Mouse (Mus musculus) kidney, embryonic 15.5 days (tissue): ENCODE measurements around the gene Yeats4. TPM values are rescaled to one million over a fixed set of nuclear protein-coding genes. Genes with fewer than 3 reads are reported as not detected.
A peak's percentile ranks its signal among the peaks of the same experiment; 100 is the strongest.
"Not testable (repeated sequence)": the region's sequence is repeated elsewhere in the genome, so short reads cannot be mapped to it uniquely, and the experiment has no call there.

Source experiments
- ATAC-seq: fragments of 200-750 bp; cut with Nextera tagmentation; replicated peaks from 2 replicates; pipeline ENCODE4 v1.8.0; 2017; ENCODE audit warnings: moderate TSS enrichment; ENCODE audit not compliant: low FRiP score
- H3K27ac ChIP-seq: fragments of 300-500 bp; sonication (generic); 2 replicates; pipeline ENCODE4 v1.5.1; 2015; ENCODE audit warnings: mild to moderate bottlenecking, inconsistent platforms
- H3K27me3 ChIP-seq: fragments of 300-500 bp; sonication (generic); 2 replicates; pipeline ENCODE4 v1.6.1; 2015; ENCODE audit warnings: inconsistent platforms
- H3K36me3 ChIP-seq: fragments of 300-500 bp; sonication (generic); 2 replicates; pipeline ENCODE4 v1.6.1; 2015; ENCODE audit warnings: inconsistent platforms
- H3K4me1 ChIP-seq: fragments of 300-500 bp; sonication (generic); 2 replicates; pipeline ENCODE4 v1.6.1; 2015; ENCODE audit warnings: inconsistent platforms
- H3K4me2 ChIP-seq: fragments of 300-500 bp; sonication (generic); 2 replicates; pipeline ENCODE4 v1.6.1; 2015; ENCODE audit warnings: moderate library complexity, mild to moderate bottlenecking, inconsistent platforms
- H3K4me3 ChIP-seq: fragments of 300-500 bp; sonication (generic); replicated peaks from 2 replicates; pipeline ENCODE4 v1.5.1; 2015; ENCODE audit warnings: mild to moderate bottlenecking, inconsistent platforms
- H3K9ac ChIP-seq: fragments of 300-500 bp; sonication (generic); 2 replicates; pipeline ENCODE4 v1.6.1; 2015; ENCODE audit warnings: mild to moderate bottlenecking, inconsistent platforms
- H3K9me3 ChIP-seq: fragments of 300-500 bp; sonication (generic); replicated peaks from 2 replicates; pipeline ENCODE4 v1.6.1; 2016; ENCODE audit warnings: inconsistent platforms
- WGBS: fragments of 180-500 bp; shearing (Covaris S2); methylation state at CpG from one replicate; pipeline ENCODE4 v1.1.7; 2015; ENCODE audit warnings: mixed read lengths; 5-methylcytosine and 5-hydroxymethylcytosine counted together
- polyA plus RNA-seq: library from polyadenylated mRNA; unstranded; fragments of >200 nt; fragmentation: Nextera tagmentation; extraction: Ambion mirVana; gene quantifications from 2 replicates; pipeline ENCODE4 v1.2.1, GENCODE M21; 2015

Gene Yeats4
- polyA plus RNA-seq, 1 experiment from 2014 or later, result 71.1 TPM

DNA sequence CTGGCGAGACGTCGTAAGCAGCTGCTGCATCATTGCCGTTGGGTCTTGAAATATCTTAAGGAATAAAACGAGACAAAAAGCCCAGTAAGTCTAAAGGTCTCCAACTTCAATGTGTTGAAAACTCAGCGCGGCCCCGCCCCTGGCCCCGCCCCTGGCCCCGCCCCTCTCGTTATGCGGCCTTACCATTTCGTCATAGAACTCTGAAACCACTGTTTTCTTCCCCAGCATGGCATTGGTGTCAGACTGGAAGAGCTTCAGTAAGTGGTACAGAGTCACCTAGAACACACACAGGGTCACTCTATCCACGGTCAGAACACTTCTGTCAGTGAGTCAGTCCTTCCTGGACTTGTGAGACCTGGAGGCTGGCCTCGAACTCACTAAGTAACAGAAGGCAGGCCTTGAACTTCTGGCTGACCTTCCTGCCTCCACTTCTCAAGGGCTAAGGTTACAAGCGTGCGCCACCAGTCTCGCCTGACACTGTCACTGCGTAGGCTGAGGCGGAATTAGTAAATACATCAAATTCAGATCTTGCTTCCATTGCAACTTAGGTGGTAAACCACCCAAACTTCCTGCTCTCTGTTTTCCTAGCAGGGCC, 7.0 kb downstream of the Yeats4 start:
- Histone ChIP-seq H3K4me2 (no peak overlapping the region), H3K9me3 (no peaks in the 10 kb centered on the region), H3K36me3 (peaks cover 89% of the 10 kb centered on the region), H3K4me3 (no peak overlapping the region), H3K9ac (no peak overlapping the region), H3K27me3 (no peaks in the 10 kb centered on the region), H3K4me1 (no peaks in the 10 kb centered on the region), H3K27ac (no peak overlapping the region)
- WGBS, result 80% methylated on average over 20 of the region's 20 CpGs
- ATAC-seq, result no peak

DNA sequence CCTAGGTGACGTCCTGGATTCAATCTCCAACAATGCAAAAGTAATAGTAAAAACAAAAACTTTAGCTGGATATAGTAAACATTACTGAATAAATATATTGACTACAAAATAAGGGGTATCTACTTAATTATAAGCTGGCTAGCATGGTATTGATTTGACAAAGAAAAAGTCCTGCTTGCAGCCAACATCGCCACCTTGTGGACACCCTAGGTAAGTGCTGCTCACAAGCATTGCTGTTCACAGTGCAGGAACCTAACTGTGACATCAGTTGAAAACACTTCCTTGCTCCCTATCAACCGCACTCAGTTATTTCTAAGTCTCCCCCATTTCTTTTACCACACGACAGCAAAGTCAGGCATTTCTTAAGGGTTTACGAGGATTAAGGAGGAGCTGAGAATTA, 7.5 kb downstream of the Yeats4 start:
- ATAC-seq, result no peak; the same call in 1 of the 2 replicates
- no peaks in the 10 kb centered on the region for H3K27me3 ChIP-seq
- H3K27ac ChIP-seq, result no peak overlapping the region

DNA sequence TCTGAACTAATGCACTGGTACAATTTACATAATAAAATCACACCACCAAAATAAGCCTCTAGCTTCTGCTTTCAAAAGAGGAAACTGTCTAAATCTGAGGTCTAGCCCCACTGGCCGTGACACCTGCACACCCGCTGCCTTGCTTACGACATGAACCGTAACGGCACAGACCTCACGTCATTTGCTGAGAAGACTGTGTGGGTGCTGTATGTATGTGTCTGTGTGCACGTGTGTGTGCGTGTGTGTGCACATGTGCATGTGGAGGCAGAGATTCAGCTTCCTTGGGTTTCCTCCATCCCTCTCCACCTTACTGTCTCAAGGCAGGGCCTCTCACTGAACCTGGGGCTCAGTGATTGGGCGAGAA, 8.2 kb downstream of the Yeats4 start:
- Histone ChIP-seq H3K36me3 (peaks cover 84% of the 10 kb centered on the region), H3K4me2 (no peak overlapping the region), H3K4me1 (no peaks in the 10 kb centered on the region), H3K27ac (no peak overlapping the region), H3K9me3 (no peaks in the 10 kb centered on the region), H3K27me3 (no peaks in the 10 kb centered on the region), H3K4me3 (no peak overlapping the region), H3K9ac (no peak overlapping the region)
- no peak for ATAC-seq
- WGBS, result 93% methylated on average over 9 of the region's 9 CpGs

More for the DNA sequence above, 7.5 kb downstream of the Yeats4 start:
- no peak overlapping the region for H3K4me3 ChIP-seq
- H3K9me3 ChIP-seq, result no peaks in the 10 kb centered on the region
- no peaks in the 10 kb centered on the region for H3K4me1 ChIP-seq
- H3K9ac ChIP-seq, result no peak overlapping the region
- H3K4me2 ChIP-seq, result no peak overlapping the region
- WGBS, result 76% methylated on average over 5 of the region's 5 CpGs
- peaks cover 89% of the 10 kb centered on the region for H3K36me3 ChIP-seq

DNA sequence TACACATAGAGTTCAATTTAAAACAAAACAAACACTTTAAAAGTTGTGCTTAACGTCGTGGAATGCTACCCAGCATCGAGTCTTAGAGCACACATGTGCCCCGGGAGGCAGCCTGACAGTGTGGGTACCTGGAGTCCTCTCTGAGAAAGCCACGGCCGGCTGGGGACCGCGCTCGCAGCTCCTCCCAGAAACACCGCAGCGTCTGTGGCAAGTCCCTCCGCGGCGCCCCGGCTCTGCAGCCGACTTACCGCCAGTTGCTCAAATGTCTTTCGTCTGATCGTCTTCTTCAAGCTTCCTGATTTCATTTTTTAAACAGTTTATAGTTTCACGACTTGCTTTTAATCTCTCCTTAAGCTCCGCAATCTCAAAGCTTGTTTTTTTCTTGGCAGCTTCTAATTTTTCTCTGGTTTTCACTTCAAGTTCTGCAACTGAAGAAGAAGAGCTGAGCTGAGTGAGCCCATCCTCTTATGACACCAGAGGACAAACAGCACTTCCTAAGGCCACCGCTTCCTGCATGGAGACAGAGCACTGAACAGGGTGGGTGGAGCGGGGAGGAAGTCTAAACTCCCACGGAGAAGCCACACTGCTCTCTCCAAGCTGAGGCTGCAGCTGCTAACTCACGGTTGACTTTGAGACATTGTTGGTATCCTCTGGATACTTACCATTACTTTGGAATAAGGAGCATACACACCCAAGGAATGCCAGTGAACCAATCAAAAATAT, 8.7 kb downstream of the Yeats4 start:
- H3K4me1 ChIP-seq, result no peaks in the 10 kb centered on the region
- no peak overlapping the region for H3K9ac ChIP-seq
- ATAC-seq, result no peak
- WGBS, result 91% methylated on average over 25 of the region's 25 CpGs
- H3K27me3 ChIP-seq, result no peaks in the 10 kb centered on the region
- no peak overlapping the region for H3K4me3 ChIP-seq
- no peaks in the 10 kb centered on the region for H3K9me3 ChIP-seq
- H3K27ac ChIP-seq, result no peak overlapping the region
- no peak overlapping the region for H3K4me2 ChIP-seq
- peaks cover 78% of the 10 kb centered on the region for H3K36me3 ChIP-seq

DNA sequence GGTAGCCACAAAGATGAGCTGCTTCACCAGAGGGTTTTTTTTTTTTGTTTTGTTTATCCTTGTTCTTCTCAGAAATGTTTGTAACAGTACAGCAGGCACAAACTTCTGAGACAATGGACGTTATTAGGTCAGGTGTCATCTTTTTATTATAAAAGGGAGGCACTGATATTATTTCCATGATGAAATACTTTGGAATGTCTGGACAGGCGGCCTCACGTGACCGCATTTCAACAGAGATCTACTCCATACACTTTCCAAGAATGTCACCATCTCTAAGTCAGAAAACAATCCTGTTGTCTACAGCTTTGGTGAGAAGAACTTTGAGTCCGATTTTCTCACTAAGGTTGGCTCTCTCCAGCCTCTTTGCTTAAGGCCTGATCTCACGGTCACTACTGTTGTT, 13.3 kb downstream of the Yeats4 start:
- Histone ChIP-seq H3K4me1 (peaks cover 4% of the 10 kb centered on the region), H3K9me3 (no peaks in the 10 kb centered on the region), H3K4me3 (no peak overlapping the region), H3K36me3 (peaks cover 37% of the 10 kb centered on the region), H3K9ac (no peak overlapping the region), H3K4me2 (no peak overlapping the region), H3K27ac (no peak overlapping the region), H3K27me3 (no peaks in the 10 kb centered on the region)
- ATAC-seq, result no peak
- WGBS, result 90% methylated on average over 6 of the region's 6 CpGs

DNA sequence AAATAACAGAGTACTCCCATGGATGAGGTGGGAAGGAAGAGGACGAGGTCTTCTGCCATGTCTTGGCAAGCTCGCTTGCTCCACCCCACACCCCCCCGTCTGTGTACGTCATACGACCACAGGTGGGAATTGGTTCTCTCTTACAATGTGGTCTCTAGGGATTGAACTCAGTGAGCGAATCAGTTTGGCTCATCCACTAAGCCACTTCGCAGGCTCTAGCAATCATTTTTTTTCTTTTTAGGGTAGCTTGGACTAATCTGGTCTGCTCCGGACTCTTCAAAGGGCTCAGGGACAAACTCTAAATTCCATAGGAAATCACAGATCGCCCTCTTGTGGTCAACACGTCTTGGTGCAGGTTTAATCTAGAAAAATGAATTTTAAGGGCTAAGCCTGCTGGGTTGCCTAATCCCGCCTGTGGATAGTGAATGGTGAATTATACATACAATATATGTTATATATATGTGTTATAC, 14.8 kb downstream of the Yeats4 start:
- peak overlapping the region; percentile 52 for H3K4me2 ChIP-seq
- WGBS, result 22% methylated on average over 11 of the region's 11 CpGs
- peaks cover 4% of the 10 kb centered on the region for H3K4me1 ChIP-seq
- H3K4me3 ChIP-seq, result peak overlapping the region; percentile 34
- no peak overlapping the region for H3K27ac ChIP-seq
- H3K9me3 ChIP-seq, result no peaks in the 10 kb centered on the region
- peaks cover 22% of the 10 kb centered on the region for H3K36me3 ChIP-seq
- no peak overlapping the region for H3K9ac ChIP-seq
- ATAC-seq, result peak; percentile 67
- H3K27me3 ChIP-seq, result no peaks in the 10 kb centered on the region

DNA sequence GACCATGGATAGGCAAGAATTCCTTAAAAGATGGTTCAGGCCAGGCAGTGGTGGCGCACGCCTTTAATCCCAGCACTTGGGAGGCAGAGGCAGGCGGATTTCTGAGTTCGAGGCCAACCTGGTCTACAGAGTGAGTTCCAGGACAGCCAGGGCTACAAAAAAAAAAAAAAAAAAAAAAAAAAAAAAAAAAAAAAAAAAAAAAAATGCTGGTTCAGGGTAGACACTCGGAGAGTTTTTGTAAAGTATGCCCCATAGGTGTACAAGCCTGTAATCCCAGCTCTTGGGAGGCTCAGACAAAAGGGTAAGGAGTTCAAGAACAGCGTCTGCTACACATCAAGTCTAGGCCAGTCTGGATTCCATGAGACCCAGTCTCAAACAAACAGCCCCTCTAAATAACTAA, 15.5 kb downstream of the Yeats4 start:
- not testable (repeated sequence) for H3K9ac ChIP-seq, H3K9me3 ChIP-seq

DNA sequence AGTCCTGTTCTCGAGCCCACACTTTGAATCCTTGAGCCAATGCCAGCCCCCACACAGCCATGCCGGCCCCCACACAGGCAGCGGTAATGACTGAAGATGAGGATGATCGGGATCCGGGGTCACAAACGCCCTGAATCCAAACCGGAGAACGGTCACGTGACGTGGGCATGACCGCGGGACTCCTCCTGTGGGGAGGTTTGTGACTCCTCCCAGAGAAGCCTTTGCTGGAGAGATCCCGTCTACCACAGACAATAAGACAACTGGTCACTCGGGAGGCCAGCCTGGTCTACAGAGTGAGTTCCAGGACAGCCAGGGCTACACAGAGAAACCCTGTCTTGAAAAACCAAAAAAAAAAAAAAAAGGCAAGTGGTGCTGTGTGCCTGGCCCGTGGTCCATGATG, 16.1 kb downstream of the Yeats4 start:
- Histone ChIP-seq H3K9ac (no peak overlapping the region), H3K4me1 (peaks cover 7% of the 10 kb centered on the region), H3K4me3 (no peak overlapping the region), H3K27ac (no peak overlapping the region), H3K27me3 (no peaks in the 10 kb centered on the region), H3K36me3 (peaks cover 10% of the 10 kb centered on the region; the same call in 1 of the 2 replicates), H3K4me2 (peak overlapping the region; percentile 42), H3K9me3 (no peaks in the 10 kb centered on the region)
- ATAC-seq, result peak; percentile 52
- 51% methylated on average over 15 of the region's 15 CpGs for WGBS

More for the DNA sequence above, 15.5 kb downstream of the Yeats4 start:
- H3K27ac ChIP-seq, ATAC-seq, H3K4me3 ChIP-seq, H3K4me1 ChIP-seq, H3K27me3 ChIP-seq, H3K4me2 ChIP-seq: not testable (repeated sequence)
- H3K36me3 ChIP-seq, result peaks cover 14% of the 10 kb centered on the region; the same call in 1 of the 2 replicates
- 93% methylated on average over 6 of the region's 6 CpGs for WGBS

DNA sequence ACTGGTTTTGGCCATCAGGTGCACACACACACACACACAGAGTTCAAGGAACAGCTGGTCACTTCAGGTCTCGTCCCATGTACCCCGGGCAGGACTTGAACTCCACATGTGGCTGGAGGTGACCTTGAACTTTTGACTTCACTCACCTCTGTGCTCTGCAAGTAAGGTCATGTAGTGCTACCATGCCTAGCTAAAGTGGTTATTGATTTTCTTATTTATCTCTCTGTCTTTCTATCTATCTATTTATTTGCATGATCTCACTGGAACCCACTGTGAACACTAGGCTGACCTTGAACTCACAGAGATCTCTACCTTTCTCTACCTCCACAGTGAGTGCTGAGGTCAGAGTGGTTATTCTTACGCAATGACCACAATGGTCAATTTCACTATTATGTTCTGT, 18.2 kb downstream of the Yeats4 start:
- no peak for ATAC-seq
- WGBS, result 89% methylated on average over 3 of the region's 3 CpGs

DNA sequence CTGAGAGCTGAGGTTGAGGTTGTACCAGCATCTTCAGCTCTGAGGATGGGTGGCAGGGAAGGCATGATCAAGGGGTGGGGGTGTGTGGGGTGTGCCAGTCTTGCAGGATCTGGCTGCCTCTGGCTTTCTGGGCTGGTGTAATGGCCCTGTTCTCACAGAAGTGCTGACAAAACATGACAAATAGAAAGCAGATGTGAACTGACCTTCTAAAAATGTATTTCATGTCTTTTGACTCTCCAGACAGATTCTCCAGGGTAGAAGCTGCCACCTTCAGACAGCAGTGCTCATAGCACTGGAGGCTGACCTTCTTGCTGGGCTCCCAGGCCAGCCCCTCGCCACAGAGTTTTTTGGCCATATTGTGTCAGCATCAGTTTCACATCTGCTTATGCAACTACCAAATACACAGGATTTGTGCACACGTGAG, 20.7 kb downstream of the Yeats4 start:
- Histone ChIP-seq H3K9ac (no peak overlapping the region), H3K4me3 (no peak overlapping the region), H3K36me3 (no peaks in the 10 kb centered on the region), H3K4me2 (no peak overlapping the region), H3K4me1 (peaks cover 13% of the 10 kb centered on the region), H3K9me3 (no peaks in the 10 kb centered on the region), H3K27me3 (no peaks in the 10 kb centered on the region), H3K27ac (no peak overlapping the region)
- ATAC-seq, result no peak
- 68% methylated on average over 2 of the region's 2 CpGs for WGBS

More for the DNA sequence above, 18.2 kb downstream of the Yeats4 start:
- H3K9me3 ChIP-seq, result no peaks in the 10 kb centered on the region
- no peaks in the 10 kb centered on the region for H3K36me3 ChIP-seq
- H3K27ac ChIP-seq, result no peak overlapping the region
- H3K9ac ChIP-seq, result no peak overlapping the region
- H3K27me3 ChIP-seq, result no peaks in the 10 kb centered on the region
- H3K4me1 ChIP-seq, result peaks cover 17% of the 10 kb centered on the region
- no peak overlapping the region for H3K4me3 ChIP-seq
- H3K4me2 ChIP-seq, result no peak overlapping the region

DNA sequence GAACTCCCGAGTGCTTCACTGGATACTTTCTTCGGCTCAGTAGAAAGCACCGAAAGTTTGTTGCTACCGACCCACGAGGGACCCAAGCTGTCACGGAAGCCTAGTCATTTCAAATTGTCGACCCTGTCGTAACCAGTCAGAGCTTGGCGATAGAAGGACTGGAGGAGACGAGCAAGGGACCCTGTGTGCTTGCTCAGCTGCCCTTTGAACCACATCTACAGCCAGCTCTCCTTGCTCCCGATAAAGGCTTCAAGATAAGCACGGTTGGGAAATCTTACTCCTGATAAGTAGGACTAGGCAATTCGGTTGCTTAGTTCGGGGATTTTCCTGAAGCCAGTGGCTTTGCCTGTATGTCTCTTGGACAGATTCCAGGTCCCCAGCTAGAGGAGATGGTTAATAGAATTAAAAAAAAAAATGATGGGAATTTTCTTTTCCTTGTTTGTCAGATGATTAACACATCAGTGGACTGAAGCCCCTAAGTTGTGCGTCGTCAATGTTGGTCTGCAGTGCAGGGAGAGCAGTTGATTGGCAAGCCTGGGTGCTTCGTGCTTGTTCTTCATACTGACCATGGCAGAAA, 21.2 kb downstream of the Yeats4 start:
- Histone ChIP-seq H3K4me3 (no peak overlapping the region), H3K9ac (no peak overlapping the region), H3K4me1 (peaks cover 13% of the 10 kb centered on the region), H3K27ac (no peak overlapping the region), H3K9me3 (no peaks in the 10 kb centered on the region), H3K27me3 (no peaks in the 10 kb centered on the region), H3K4me2 (no peak overlapping the region), H3K36me3 (no peaks in the 10 kb centered on the region)
- no peak for ATAC-seq
- WGBS, result 42% methylated on average over 17 of the region's 17 CpGs

DNA sequence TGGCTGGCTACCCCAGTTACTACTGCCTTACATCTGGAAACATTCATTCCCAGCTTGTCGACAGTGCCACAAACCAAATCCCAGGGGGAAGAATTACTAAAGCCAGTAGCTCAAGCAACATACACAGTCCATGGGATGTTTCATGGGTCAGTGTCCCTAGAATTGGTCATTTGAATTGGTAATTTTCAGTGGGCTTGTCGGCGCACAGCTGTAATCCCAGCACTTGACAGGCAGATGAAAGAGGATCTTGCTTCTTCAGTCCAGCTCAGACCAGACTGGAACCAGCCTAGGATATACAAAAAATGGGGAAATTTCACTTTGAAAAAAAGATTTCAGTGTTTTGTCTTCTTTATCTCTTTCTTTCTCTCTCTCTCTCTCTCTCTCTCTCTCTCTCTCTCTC, 24.6 kb downstream of the Yeats4 start:
- 79% methylated on average over 3 of the region's 3 CpGs for WGBS
- Histone ChIP-seq H3K4me1 (peaks cover 13% of the 10 kb centered on the region), H3K27ac (no peak overlapping the region), H3K9me3 (no peaks in the 10 kb centered on the region), H3K36me3 (no peaks in the 10 kb centered on the region), H3K4me3 (no peak overlapping the region), H3K4me2 (no peak overlapping the region), H3K27me3 (no peaks in the 10 kb centered on the region), H3K9ac (no peak overlapping the region)
- no peak for ATAC-seq
